Mouse (Mus musculus) embryo, embryonic 11 days (tissue): ENCODE measurements around the gene Runx2.

Experiments
- DNase-seq: peaks from one replicate; pipeline ENCODE4 v3.0.0-alpha.2; 2015

The Runx2 gene

GRCm38 (mm10) chr17:44709516-44710252, 104.9 kb downstream of the Runx2 start:
- no peak for DNase-seq

GRCm38 (mm10) chr17:44707956-44708355, 106.6 kb downstream of the Runx2 start:
- no peak for DNase-seq

- no peak for DNase-seq
Observed at GRCm38 (mm10) chr17:44706531-44706930, 108.1 kb downstream of the Runx2 start.

- no peak for DNase-seq
Observed at GRCm38 (mm10) chr17:44702506-44703298, 111.9 kb downstream of the Runx2 start.

GRCm38 (mm10) chr17:44701531-44701930, 113.1 kb downstream of the Runx2 start:
- no peak for DNase-seq

GRCm38 (mm10) chr17:44700326-44700725, 114.3 kb downstream of the Runx2 start:
- no peak for DNase-seq

- DNase-seq: no peak
Observed at GRCm38 (mm10) chr17:44697053-44697452, 117.5 kb downstream of the Runx2 start.

- no peak for DNase-seq
Observed at GRCm38 (mm10) chr17:44693552-44693951, 121.0 kb downstream of the Runx2 start.

GRCm38 (mm10) chr17:44691517-44691916, 123.1 kb downstream of the Runx2 start:
- no peak for DNase-seq

GRCm38 (mm10) chr17:44690410-44691035, 124.1 kb downstream of the Runx2 start:
- no peak for DNase-seq

- DNase-seq: no peak
Observed at GRCm38 (mm10) chr17:44688306-44688705, 126.3 kb downstream of the Runx2 start.

- DNase-seq: peak; percentile 39
Observed at GRCm38 (mm10) chr17:44685514-44685913, 129.1 kb downstream of the Runx2 start.

- DNase-seq: peak; percentile 26
Observed at GRCm38 (mm10) chr17:44683026-44683425, 131.6 kb downstream of the Runx2 start.

GRCm38 (mm10) chr17:44677782-44678181, 136.8 kb downstream of the Runx2 start:
- peak; percentile 20 for DNase-seq

- DNase-seq: peak; percentile 22
Observed at GRCm38 (mm10) chr17:44672806-44673205, 141.8 kb downstream of the Runx2 start.

GRCm38 (mm10) chr17:44671946-44672692, 142.5 kb downstream of the Runx2 start:
- DNase-seq: no peak

- DNase-seq: no peak
Observed at GRCm38 (mm10) chr17:44669985-44670384, 144.6 kb downstream of the Runx2 start.

GRCm38 (mm10) chr17:44667346-44667745, 147.3 kb downstream of the Runx2 start:
- DNase-seq: no peak

- no peak for DNase-seq
Observed at GRCm38 (mm10) chr17:44663872-44664271, 150.7 kb downstream of the Runx2 start.

GRCm38 (mm10) chr17:44663208-44663607, 151.4 kb downstream of the Runx2 start:
- no peak for DNase-seq

- no peak for DNase-seq
Observed at GRCm38 (mm10) chr17:44662080-44662706, 152.4 kb downstream of the Runx2 start.

GRCm38 (mm10) chr17:44660121-44660806, 154.3 kb downstream of the Runx2 start:
- DNase-seq: no peak
